Mouse (Mus musculus): ENCODE measurements around the gene Limch1. TPM values are rescaled to one million over a fixed set of nuclear protein-coding genes. Genes with fewer than 3 reads are reported as not detected.

Limch1 gene
- polyA plus RNA-seq, 1 experiment from 2014 or later: 115 TPM

GRCm38 (mm10) chr5:66888061-66888460, 142.4 kb downstream of the Limch1 start:
- Histone ChIP-seq H3K9ac (no peak overlapping the region), H3K4me2 (no peak overlapping the region), H3K4me1 (peaks cover 10% of the 10 kb centered on the region), H3K9me3 (peaks cover 9% of the 10 kb centered on the region; the same call in 1 of the 2 replicates), H3K27me3 (no peaks in the 10 kb centered on the region), H3K4me3 (no peak overlapping the region), H3K27ac (no peak overlapping the region), H3K36me3 (peaks cover 4% of the 10 kb centered on the region; the same call in 1 of the 2 replicates)
- ATAC-seq (ENCODE audit: insufficient number of reproducible peaks, insufficient read depth, low FRiP score, low TSS enrichment, low read depth): no peak
- WGBS: 92% methylated on average over 5 of the region's 5 CpGs

- H3K4me2 ChIP-seq: no peak overlapping the region
- no peak overlapping the region for H3K27ac ChIP-seq
- H3K36me3 ChIP-seq: peaks cover 4% of the 10 kb centered on the region; the same call in 1 of the 2 replicates
- 79% methylated on average over 11 of the region's 11 CpGs for WGBS
- no peaks in the 10 kb centered on the region for H3K27me3 ChIP-seq
- H3K4me3 ChIP-seq: no peak overlapping the region
- no peak overlapping the region for H3K9ac ChIP-seq
- no peak for ATAC-seq (ENCODE audit: insufficient number of reproducible peaks, insufficient read depth, low FRiP score, low TSS enrichment, low read depth)
- peaks cover 9% of the 10 kb centered on the region; the same call in 1 of the 2 replicates for H3K9me3 ChIP-seq
- H3K4me1 ChIP-seq: peaks cover 5% of the 10 kb centered on the region; the same call in 1 of the 2 replicates
These were observed 143.7 kb downstream of the Limch1 start for GRCm38 (mm10) chr5:66889337-66889736.

GRCm38 (mm10) chr5:66895440-66896120, 150.0 kb downstream of the Limch1 start:
- ATAC-seq (ENCODE audit: insufficient number of reproducible peaks, insufficient read depth, low FRiP score, low TSS enrichment, low read depth): no peak
- H3K9ac ChIP-seq: no peak overlapping the region
- 0 out of 2 replicates have a peak, but pooled peaks cover 5% of the 10 kb centered on the region for H3K4me1 ChIP-seq
- no peak overlapping the region for H3K4me3 ChIP-seq
- H3K27ac ChIP-seq: no peak overlapping the region
- peaks cover 2% of the 10 kb centered on the region; the same call in 1 of the 2 replicates for H3K36me3 ChIP-seq
- 70% methylated on average over 9 of the region's 9 CpGs for WGBS
- H3K9me3 ChIP-seq: no peaks in the 10 kb centered on the region
- no peak overlapping the region for H3K4me2 ChIP-seq
- no peaks in the 10 kb centered on the region for H3K27me3 ChIP-seq

- no peak for ATAC-seq (ENCODE audit: insufficient number of reproducible peaks, insufficient read depth, low FRiP score, low TSS enrichment, low read depth)
- Histone ChIP-seq H3K4me1 (0 out of 2 replicates have a peak, but pooled peaks cover 5% of the 10 kb centered on the region), H3K4me2 (no peak overlapping the region), H3K9me3 (no peaks in the 10 kb centered on the region), H3K4me3 (no peak overlapping the region), H3K27me3 (no peaks in the 10 kb centered on the region), H3K9ac (no peak overlapping the region), H3K36me3 (no peaks in the 10 kb centered on the region), H3K27ac (no peak overlapping the region)
- WGBS: 79% methylated on average over 5 of the region's 5 CpGs
These were observed 152.0 kb downstream of the Limch1 start for GRCm38 (mm10) chr5:66897584-66897983.

GRCm38 (mm10) chr5:66898252-66898651, 152.6 kb downstream of the Limch1 start:
- H3K27ac ChIP-seq: no peak overlapping the region
- ATAC-seq (ENCODE audit: insufficient number of reproducible peaks, insufficient read depth, low FRiP score, low TSS enrichment, low read depth): no peak
- no peak overlapping the region for H3K4me2 ChIP-seq
- H3K9ac ChIP-seq: no peak overlapping the region
- no peaks in the 10 kb centered on the region for H3K27me3 ChIP-seq
- H3K4me1 ChIP-seq: 0 out of 2 replicates have a peak, but pooled peaks cover 5% of the 10 kb centered on the region
- no peaks in the 10 kb centered on the region for H3K9me3 ChIP-seq
- WGBS: 90% methylated on average over 1 of the region's 1 CpGs
- no peaks in the 10 kb centered on the region for H3K36me3 ChIP-seq
- no peak overlapping the region for H3K4me3 ChIP-seq

GRCm38 (mm10) chr5:66898811-66899430, 153.3 kb downstream of the Limch1 start:
- ATAC-seq (ENCODE audit: insufficient number of reproducible peaks, insufficient read depth, low FRiP score, low TSS enrichment, low read depth): no peak

GRCm38 (mm10) chr5:66901116-66901515, 155.5 kb downstream of the Limch1 start:
- Histone ChIP-seq H3K27ac (no peak overlapping the region; the same call in 1 of the 2 replicates), H3K4me2 (no peak overlapping the region), H3K4me3 (no peak overlapping the region), H3K9ac (no peak overlapping the region), H3K27me3 (no peaks in the 10 kb centered on the region), H3K4me1 (0 out of 2 replicates have a peak, but pooled peaks cover 5% of the 10 kb centered on the region), H3K9me3 (no peaks in the 10 kb centered on the region), H3K36me3 (no peaks in the 10 kb centered on the region)
- WGBS: 90% methylated on average over 4 of the region's 4 CpGs
- ATAC-seq (ENCODE audit: insufficient number of reproducible peaks, insufficient read depth, low FRiP score, low TSS enrichment, low read depth): no peak

More at GRCm38 (mm10) chr5:66898811-66899430, 153.3 kb downstream of the Limch1 start:
- Histone ChIP-seq H3K4me2 (no peak overlapping the region), H3K4me3 (no peak overlapping the region), H3K27me3 (no peaks in the 10 kb centered on the region), H3K36me3 (no peaks in the 10 kb centered on the region), H3K9ac (no peak overlapping the region), H3K27ac (no peak overlapping the region), H3K4me1 (0 out of 2 replicates have a peak, but pooled peaks cover 5% of the 10 kb centered on the region), H3K9me3 (no peaks in the 10 kb centered on the region)
- WGBS: 81% methylated on average over 9 of the region's 9 CpGs

GRCm38 (mm10) chr5:66904835-66905234, 159.2 kb downstream of the Limch1 start:
- H3K4me1 ChIP-seq: peaks cover 10% of the 10 kb centered on the region
- no peak overlapping the region for H3K27ac ChIP-seq
- H3K4me3 ChIP-seq: no peak overlapping the region
- no peak overlapping the region for H3K9ac ChIP-seq
- no peaks in the 10 kb centered on the region for H3K36me3 ChIP-seq
- 77% methylated on average over 6 of the region's 6 CpGs for WGBS
- no peaks in the 10 kb centered on the region for H3K9me3 ChIP-seq
- no peak overlapping the region for H3K4me2 ChIP-seq
- ATAC-seq (ENCODE audit: insufficient number of reproducible peaks, insufficient read depth, low FRiP score, low TSS enrichment, low read depth): no peak
- H3K27me3 ChIP-seq: no peaks in the 10 kb centered on the region

GRCm38 (mm10) chr5:66908883-66909282, 163.3 kb downstream of the Limch1 start:
- Histone ChIP-seq H3K36me3 (no peaks in the 10 kb centered on the region), H3K4me2 (no peak overlapping the region), H3K4me1 (peaks cover 10% of the 10 kb centered on the region), H3K27me3 (no peaks in the 10 kb centered on the region), H3K9ac (no peak overlapping the region), H3K4me3 (no peak overlapping the region), H3K9me3 (no peaks in the 10 kb centered on the region), H3K27ac (no peak overlapping the region)
- 85% methylated on average over 9 of the region's 9 CpGs for WGBS
- ATAC-seq (ENCODE audit: insufficient number of reproducible peaks, insufficient read depth, low FRiP score, low TSS enrichment, low read depth): no peak

- Histone ChIP-seq H3K27me3 (no peaks in the 10 kb centered on the region), H3K4me1 (peaks cover 10% of the 10 kb centered on the region), H3K4me2 (no peak overlapping the region), H3K27ac (no peak overlapping the region), H3K36me3 (no peaks in the 10 kb centered on the region), H3K9me3 (no peaks in the 10 kb centered on the region), H3K9ac (no peak overlapping the region), H3K4me3 (no peak overlapping the region)
- WGBS: 20% methylated on average over 2 of the region's 2 CpGs
- ATAC-seq (ENCODE audit: insufficient number of reproducible peaks, insufficient read depth, low FRiP score, low TSS enrichment, low read depth): no peak
These were observed 164.3 kb downstream of the Limch1 start for GRCm38 (mm10) chr5:66909962-66910361.

- ATAC-seq (ENCODE audit: insufficient number of reproducible peaks, insufficient read depth, low FRiP score, low TSS enrichment, low read depth): no peak
- no peak overlapping the region for H3K4me2 ChIP-seq
- no peak overlapping the region for H3K27ac ChIP-seq
- H3K27me3 ChIP-seq: no peaks in the 10 kb centered on the region
- no peak overlapping the region for H3K4me3 ChIP-seq
- H3K4me1 ChIP-seq: peaks cover 10% of the 10 kb centered on the region
- no peaks in the 10 kb centered on the region for H3K9me3 ChIP-seq
- WGBS: 96% methylated on average over 9 of the region's 9 CpGs
- no peaks in the 10 kb centered on the region for H3K36me3 ChIP-seq
- H3K9ac ChIP-seq: no peak overlapping the region
These were observed 165.0 kb downstream of the Limch1 start for GRCm38 (mm10) chr5:66910610-66911009.

GRCm38 (mm10) chr5:66911068-66911467, 165.4 kb downstream of the Limch1 start:
- no peak for ATAC-seq (ENCODE audit: insufficient number of reproducible peaks, insufficient read depth, low FRiP score, low TSS enrichment, low read depth)
- Histone ChIP-seq H3K9me3 (no peaks in the 10 kb centered on the region), H3K36me3 (no peaks in the 10 kb centered on the region), H3K9ac (no peak overlapping the region), H3K4me1 (peaks cover 10% of the 10 kb centered on the region), H3K4me2 (no peak overlapping the region), H3K27ac (no peak overlapping the region), H3K4me3 (no peak overlapping the region), H3K27me3 (no peaks in the 10 kb centered on the region)
- 87% methylated on average over 4 of the region's 4 CpGs for WGBS

All from embryonic facial prominence, embryonic 13.5 days (tissue).